Comparison of ENCODE assay signal across 1 mouse cellular context in genomic region chr6:122534032-122534431, GRCm38 (mm10).
TF ChIP-seq lines count a peak whose summit lies in the region.

No protein-coding gene starts in this region.

TF ChIP-seq in CH12.LX, 34 proteins besides CTCF, POLR2A, EP300 and RAD21 (continued from another document):
- TF ChIP-seq MAFK (IDR thresholded peaks at IDR 0.05; ENCODE audit: insufficient replicate concordance, low read length): peak; percentile 70; the same call in 1 of the 2 replicates
- no peak for TF ChIP-seq NRF1 (IDR thresholded peaks at IDR 0.05; ENCODE audit: low read depth, low read length)
- no peak for TF ChIP-seq CHD1 (IDR thresholded peaks at IDR 0.05; ENCODE audit: low read depth, low read length)
- TF ChIP-seq GABPA (IDR thresholded peaks at IDR 0.05; ENCODE audit: insufficient replicate concordance, low read depth, low read length): no peak
- TF ChIP-seq IRF4 (IDR thresholded peaks at IDR 0.05; ENCODE audit: low read depth, low read length): peak; percentile 52; the same call in 1 of the 2 replicates
- no peak for TF ChIP-seq HCFC1 (IDR thresholded peaks at IDR 0.05; ENCODE audit: low read depth, low read length)
- peak; percentile 53 for TF ChIP-seq MAZ (IDR thresholded peaks at IDR 0.05; ENCODE audit: low read depth, low read length)
- TF ChIP-seq TCF12 (IDR thresholded peaks at IDR 0.05; ENCODE audit: low read depth, low read length): peak; percentile 67; the same call in 1 of the 2 replicates
- no peak for TF ChIP-seq ZMIZ1 (IDR thresholded peaks at IDR 0.05; ENCODE audit: low read depth, low read length)
- no peak for TF ChIP-seq ZC3H11A (IDR thresholded peaks at IDR 0.05; ENCODE audit: low read depth, low read length)
- no peak for TF ChIP-seq MXI1 (IDR thresholded peaks at IDR 0.05; ENCODE audit: low read depth, low read length)
- no peak for TF ChIP-seq CHD2 (IDR thresholded peaks at IDR 0.05; ENCODE audit: low read length)
- peak; percentile 66; the same call in 1 of the 2 replicates for TF ChIP-seq BHLHE40 (IDR thresholded peaks at IDR 0.05; ENCODE audit: low read depth, low read length)
- no peak for TF ChIP-seq SMC3 (IDR thresholded peaks at IDR 0.05; ENCODE audit: low read depth, low read length)
